Mouse (Mus musculus): Measurements from ENCODE around the gene Habp4. TPM values are rescaled to one million over a fixed set of nuclear protein-coding genes. Genes with fewer than 3 reads are reported as not detected.

Habp4 gene
- 1 to 10 TPM; 2.8 to 3.7 TPM for total RNA-seq (2023)

DNA sequence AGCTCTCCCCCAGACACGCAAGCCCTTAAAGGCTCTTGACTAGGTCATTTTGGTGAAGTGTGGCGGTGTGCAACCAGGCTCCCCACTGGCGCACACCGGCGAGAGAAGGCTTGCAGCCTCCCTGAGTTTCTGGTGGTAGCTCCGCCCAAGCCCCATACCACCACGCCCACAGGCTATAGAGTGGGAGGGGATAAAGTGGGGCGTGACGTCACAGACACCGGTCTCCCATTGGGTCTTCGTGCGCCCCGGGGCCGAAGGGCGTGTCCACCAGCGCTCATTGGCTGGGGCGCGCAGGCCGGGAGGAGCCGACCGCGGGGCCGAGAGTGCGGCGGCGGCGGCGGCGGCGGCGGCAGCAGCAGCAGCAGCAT is at the start of gene Habp4:
Habp4 (plus strand) TSS at position 277 of the 368 bp plus-strand sequence.

DNA sequence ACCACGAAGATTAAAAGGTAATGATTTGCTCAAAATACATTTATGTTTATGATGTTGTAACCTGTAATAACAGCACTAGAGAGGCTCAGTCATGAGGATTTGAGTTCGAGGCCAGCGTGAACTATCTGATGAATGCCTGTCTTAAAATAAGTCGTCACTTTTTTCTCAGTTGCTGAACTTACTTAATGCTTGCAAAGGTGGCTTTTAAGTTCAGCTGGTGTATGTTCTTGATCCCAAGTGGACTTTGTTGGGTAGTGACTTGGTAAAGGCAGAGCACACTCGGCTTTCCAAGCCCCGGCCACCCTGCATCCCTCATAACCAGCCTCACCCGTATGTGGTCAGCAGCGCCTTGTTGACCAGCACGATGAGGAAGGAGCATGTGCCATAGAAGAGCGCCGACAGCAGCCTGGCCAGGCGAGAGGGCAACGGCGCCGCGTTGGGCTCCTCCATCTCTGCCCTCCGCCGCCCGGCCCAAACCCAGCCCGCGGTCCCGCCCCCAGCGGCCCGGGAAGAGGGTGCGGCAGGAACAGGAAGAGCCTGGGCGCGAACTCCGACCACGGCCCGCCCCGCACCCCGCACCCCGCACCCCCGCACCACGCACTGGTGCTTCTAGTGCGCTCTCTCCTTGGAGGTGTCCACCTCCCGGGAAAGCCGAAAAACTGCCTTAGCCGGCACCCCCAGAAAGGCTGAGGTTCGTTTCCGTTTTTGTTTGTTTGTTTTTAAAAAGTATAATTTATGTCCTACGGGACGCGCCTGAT is 32.6 kb upstream of the Habp4 start, which contains the start of gene Slc35d2:
Slc35d2 (minus strand) TSS at position 511 of the 758 bp plus-strand sequence.

GRCm38 (mm10) chr13:64153083-64153682 is 8.4 kb upstream of the Habp4 start, which contains the start of gene Zfp367:
Zfp367 (minus strand) TSS chr13:64153202.

Other genes starting within 250 kb of the Habp4 start
- gene Hsd17b3, start 72.6 kb upstream of the Habp4 start, total RNA-seq (2023) = not detected
- gene Slc35d2, start 32.5 kb upstream of the Habp4 start, total RNA-seq (2023) = 10 to 100 TPM; 17.1 to 24.9 TPM
- gene Zfp367, start 8.6 kb upstream of the Habp4 start, total RNA-seq (2023) = 10 to 100 TPM; 30.2 to 31.7 TPM
- gene Cdc14b, start 113.5 kb downstream of the Habp4 start, total RNA-seq (2023) = 1 to 10 TPM; 2.6 to 4.1 TPM
- 10 to 100 TPM; 27.6 to 30.6 TPM for gene Aaed1, start 150.9 kb downstream of the Habp4 start, total RNA-seq (2023)
- 100 to 1,000 TPM in 1 of 2 experiments, 10 to 100 TPM in 1; 79.0 to 107 TPM for gene Ctsl, start 209.1 kb downstream of the Habp4 start, total RNA-seq (2023)

Measured in neutrophil, adult 83 days (primary cell).